13 mouse cellular contexts compared by ENCODE assay signal in the genomic region with DNA sequence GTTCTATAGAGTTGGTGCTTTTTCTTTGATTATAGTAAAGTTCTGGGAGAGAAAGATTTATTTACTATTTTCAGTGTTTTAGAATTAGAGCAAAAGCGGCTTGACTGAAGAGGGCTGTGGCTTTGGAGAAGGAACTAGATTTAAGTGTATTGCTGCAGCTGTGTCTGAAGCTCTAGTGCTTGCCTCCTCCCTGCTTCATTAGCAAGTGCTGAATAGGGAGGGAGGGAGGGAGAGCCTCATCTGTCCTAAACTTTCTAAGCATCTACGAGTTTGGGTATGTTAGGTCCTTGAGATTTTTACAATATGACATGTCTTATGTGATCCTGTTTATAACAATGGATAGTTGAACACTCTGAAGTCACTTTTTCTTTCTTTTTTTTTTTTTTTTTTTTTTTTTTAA. TPM values are rescaled to one million over a fixed set of nuclear protein-coding genes. Genes with fewer than 3 reads are reported as not detected.
DNase-seq lines count a peak whose midpoint lies in the region; ATAC-seq and TF ChIP-seq lines count a peak whose summit lies in the region.
"Had no signal": no experiment of that assay in that cellular context is flagged by ENCODE, and none has a peak within 500 bp of the region (broad histone marks: within the 10 kb centered on the region; RNA-seq: fewer than 3 reads in every experiment).

No protein-coding gene starts in this region.

- peak overlapping the region; percentile 34 for H3K4me2 ChIP-seq in neural tube, embryonic 12.5 days (replicated peaks)
- peak overlapping the region; percentile 15 for H3K4me2 ChIP-seq in forebrain, embryonic 12.5 days
- H3K4me2 ChIP-seq in hindbrain, postnatal 0 days (ENCODE audit: low read depth, low read length), result peak overlapping the region; percentile 21; the same call in 1 of the 2 replicates
- peak overlapping the region; percentile 87 for H3K4me2 ChIP-seq in neural tube, embryonic 15.5 days

- H3K36me3 ChIP-seq in neural tube, embryonic 12.5 days, result peaks cover 10% of the 10 kb centered on the region; the same call in 1 of the 2 replicates
- peaks cover 36% of the 10 kb centered on the region for H3K36me3 ChIP-seq in forebrain, embryonic 12.5 days (replicated peaks)
- no peaks in the 10 kb centered on the region for H3K36me3 ChIP-seq in hindbrain, postnatal 0 days (ENCODE audit: insufficient read depth, low read length)
- H3K36me3 ChIP-seq in neural tube, embryonic 15.5 days, result no peaks in the 10 kb centered on the region

- no peaks in the 10 kb centered on the region for H3K9me3 ChIP-seq in neural tube, embryonic 12.5 days
- no peaks in the 10 kb centered on the region for H3K9me3 ChIP-seq in forebrain, embryonic 12.5 days
- H3K9me3 ChIP-seq in hindbrain, postnatal 0 days (ENCODE audit: low read length), result no peaks in the 10 kb centered on the region
- H3K9me3 ChIP-seq in neural tube, embryonic 15.5 days (replicated peaks), result no peaks in the 10 kb centered on the region

- H3K27me3 ChIP-seq in neural tube, embryonic 12.5 days (replicated peaks), result no peaks in the 10 kb centered on the region
- H3K27me3 ChIP-seq in forebrain, embryonic 12.5 days, result no peaks in the 10 kb centered on the region
- no peaks in the 10 kb centered on the region for H3K27me3 ChIP-seq in hindbrain, postnatal 0 days (ENCODE audit: insufficient read depth, low read length)
- H3K27me3 ChIP-seq in neural tube, embryonic 15.5 days (replicated peaks), result no peaks in the 10 kb centered on the region

- H3K4me3 ChIP-seq in neural tube, embryonic 12.5 days, result no peak overlapping the region
- no peak overlapping the region for H3K4me3 ChIP-seq in forebrain, embryonic 12.5 days (replicated peaks)
- H3K4me3 ChIP-seq in hindbrain, postnatal 0 days (ENCODE audit: low read length), result no peak overlapping the region
- H3K4me3 ChIP-seq in neural tube, embryonic 15.5 days (replicated peaks), result 0 out of 2 replicates have a peak overlapping the region, but pooled peaks have one; percentile 0

- no peak for TF ChIP-seq CTCF in hindbrain, postnatal 0 days (IDR thresholded peaks at IDR 0.05; ENCODE audit: low read depth)

- ATAC-seq in neural tube, embryonic 12.5 days (ENCODE audit: low FRiP score, low read depth), result no peak
- ATAC-seq in forebrain, embryonic 12.5 days (ENCODE audit: low FRiP score), result no peak
- ATAC-seq in hindbrain, postnatal 0 days, result no peak
- no peak for ATAC-seq in neural tube, embryonic 15.5 days (ENCODE audit: low FRiP score)

- DNase-seq in neural tube, embryonic 10.5 days (ENCODE audit: extremely low spot score, low spot score), result no peak
- no peak for DNase-seq in hindbrain, postnatal 0 days (ENCODE audit: low spot score)
- no peak for DNase-seq in gastrocnemius, postnatal 36 days
- no peak for DNase-seq in adrenal gland, postnatal 10 days
- DNase-seq in embryo, embryonic 10 days (ENCODE audit: low spot score), result no peak
- DNase-seq: cerebellum, adult 11-12 months; kidney, postnatal 36 days; lung, postnatal 36 days had no signal

- peaks cover 27% of the 10 kb centered on the region for H3K4me1 ChIP-seq in neural tube, embryonic 12.5 days
- H3K4me1 ChIP-seq in forebrain, embryonic 12.5 days, result peaks cover 43% of the 10 kb centered on the region
- H3K4me1 ChIP-seq in hindbrain, postnatal 0 days (ENCODE audit: insufficient read depth, low read length), result no peaks in the 10 kb centered on the region
- H3K4me1 ChIP-seq in neural tube, embryonic 15.5 days, result peaks cover 50% of the 10 kb centered on the region

- H3K9ac ChIP-seq in neural tube, embryonic 12.5 days, result no peak overlapping the region
- peak overlapping the region; percentile 9; the same call in 1 of the 2 replicates for H3K9ac ChIP-seq in forebrain, embryonic 12.5 days
- H3K9ac ChIP-seq in hindbrain, postnatal 0 days (replicated peaks; ENCODE audit: low read length), result no peak overlapping the region
- H3K9ac ChIP-seq in neural tube, embryonic 15.5 days (replicated peaks), result no peak overlapping the region
- H3K9ac ChIP-seq: liver, embryonic 14.5 days had no signal

- 86% methylated on average over 2 of the region's 2 CpGs for WGBS in neural tube, embryonic 12.5 days
- WGBS in forebrain, embryonic 12.5 days, result 79% methylated on average over 2 of the region's 2 CpGs
- 58% methylated on average over 2 of the region's 2 CpGs for whole genome bisulfite sequencing in hindbrain, postnatal 0 days
- WGBS in neural tube, embryonic 15.5 days, result 73% methylated on average over 2 of the region's 2 CpGs

- H3K27ac ChIP-seq in neural tube, embryonic 12.5 days, result no peak overlapping the region
- H3K27ac ChIP-seq in forebrain, embryonic 12.5 days, result no peak overlapping the region
- H3K27ac ChIP-seq in hindbrain, postnatal 0 days, result no peak overlapping the region
- H3K27ac ChIP-seq in neural tube, embryonic 15.5 days (replicated peaks), result no peak overlapping the region
- H3K27ac ChIP-seq: liver, embryonic 14.5 days had no signal

- intact Hi-C loops in gastrocnemius, postnatal 36 days (cut with DNase I), result no loop called here

RNA-seq across cellular contexts. Expression of a gene that starts 3.2 kb away (rescaled TPM):
- 280 and 286 TPM in 2 replicates for polyA plus RNA-seq in neural tube, embryonic 12.5 days (2016; fragmentation: Nextera tagmentation; extraction: Ambion mirVana)
- polyA plus RNA-seq in forebrain, embryonic 12.5 days (2016; fragmentation: Nextera tagmentation; extraction: Ambion mirVana), result 335 and 363 TPM in 2 replicates
- 89.5 and 108 TPM in 2 replicates for total RNA-seq in hindbrain, postnatal 0 days (2014; rRNA removed)
- 174 and 184 TPM in 2 replicates for polyA plus RNA-seq in hindbrain, postnatal 0 days (2015; fragmentation: Nextera tagmentation; extraction: Ambion mirVana)
- 189 and 205 TPM in 2 replicates for polyA plus RNA-seq in neural tube, embryonic 15.5 days (2015; fragmentation: Nextera tagmentation; extraction: Ambion mirVana)
- total RNA-seq in gastrocnemius, postnatal 36 days (2021), result 10 to 100 TPM; 17.2 to 19.4 TPM
- 10 to 100 TPM; 54.4 to 67.4 TPM for total RNA-seq in adrenal gland, postnatal 10 days (2021)

RNA-seq across cellular contexts. Expression of a gene that starts 40.8 kb away (rescaled TPM):
- polyA plus RNA-seq in neural tube, embryonic 12.5 days (2016; fragmentation: Nextera tagmentation; extraction: Ambion mirVana), result 42.3 and 49.5 TPM in 2 replicates
- 43.5 and 50.8 TPM in 2 replicates for polyA plus RNA-seq in forebrain, embryonic 12.5 days (2016; fragmentation: Nextera tagmentation; extraction: Ambion mirVana)
- 37.1 and 46.7 TPM in 2 replicates for total RNA-seq in hindbrain, postnatal 0 days (2014; rRNA removed)
- 38.6 and 44.5 TPM in 2 replicates for polyA plus RNA-seq in hindbrain, postnatal 0 days (2015; fragmentation: Nextera tagmentation; extraction: Ambion mirVana)
- polyA plus RNA-seq in neural tube, embryonic 15.5 days (2015; fragmentation: Nextera tagmentation; extraction: Ambion mirVana), result 47.6 and 55.6 TPM in 2 replicates
- 1 to 10 TPM; 5.2 to 6.2 TPM for total RNA-seq in gastrocnemius, postnatal 36 days (2021)
- 10 to 100 TPM; 14.8 to 21.1 TPM for total RNA-seq in adrenal gland, postnatal 10 days (2021)

RNA-seq across cellular contexts. Expression of a gene that starts 50.4 kb away (rescaled TPM):
- polyA plus RNA-seq in neural tube, embryonic 12.5 days (2016; fragmentation: Nextera tagmentation; extraction: Ambion mirVana), result 78.4 and 85.2 TPM in 2 replicates
- 76.9 and 80.1 TPM in 2 replicates for polyA plus RNA-seq in forebrain, embryonic 12.5 days (2016; fragmentation: Nextera tagmentation; extraction: Ambion mirVana)
- 58.5 and 68.0 TPM in 2 replicates for total RNA-seq in hindbrain, postnatal 0 days (2014; rRNA removed)
- polyA plus RNA-seq in hindbrain, postnatal 0 days (2015; fragmentation: Nextera tagmentation; extraction: Ambion mirVana), result 52.6 and 58.8 TPM in 2 replicates
- 68.4 and 79.7 TPM in 2 replicates for polyA plus RNA-seq in neural tube, embryonic 15.5 days (2015; fragmentation: Nextera tagmentation; extraction: Ambion mirVana)
- total RNA-seq in gastrocnemius, postnatal 36 days (2021), result 100 to 1,000 TPM; 135 to 148 TPM
- total RNA-seq in adrenal gland, postnatal 10 days (2021), result 10 to 100 TPM; 48.3 to 63.4 TPM

RNA-seq across cellular contexts. Expression of a gene that starts 53.8 kb away (rescaled TPM):
- 74.7 and 80.4 TPM in 2 replicates for polyA plus RNA-seq in neural tube, embryonic 12.5 days (2016; fragmentation: Nextera tagmentation; extraction: Ambion mirVana)
- 73.8 and 78.4 TPM in 2 replicates for polyA plus RNA-seq in forebrain, embryonic 12.5 days (2016; fragmentation: Nextera tagmentation; extraction: Ambion mirVana)
- total RNA-seq in hindbrain, postnatal 0 days (2014; rRNA removed), result 75.3 and 80.4 TPM in 2 replicates
- 53.5 and 58.6 TPM in 2 replicates for polyA plus RNA-seq in hindbrain, postnatal 0 days (2015; fragmentation: Nextera tagmentation; extraction: Ambion mirVana)
- polyA plus RNA-seq in neural tube, embryonic 15.5 days (2015; fragmentation: Nextera tagmentation; extraction: Ambion mirVana), result 58.5 and 63.7 TPM in 2 replicates
- 10 to 100 TPM; 36.8 to 37.2 TPM for total RNA-seq in gastrocnemius, postnatal 36 days (2021)
- total RNA-seq in adrenal gland, postnatal 10 days (2021), result 10 to 100 TPM; 79.1 to 94.7 TPM

RNA-seq across cellular contexts. Expression of a gene that starts 58.7 kb away (rescaled TPM):
- polyA plus RNA-seq in neural tube, embryonic 12.5 days (2016; fragmentation: Nextera tagmentation; extraction: Ambion mirVana), result 0.65 and 1.3 TPM in 2 replicates
- polyA plus RNA-seq in forebrain, embryonic 12.5 days (2016; fragmentation: Nextera tagmentation; extraction: Ambion mirVana), result 3.3 TPM in 2 replicates
- total RNA-seq in hindbrain, postnatal 0 days (2014; rRNA removed), result 2.5 and 7.0 TPM in 2 replicates
- polyA plus RNA-seq in hindbrain, postnatal 0 days (2015; fragmentation: Nextera tagmentation; extraction: Ambion mirVana), result 3.8 and 3.9 TPM in 2 replicates
- 2.5 and 12.1 TPM in 2 replicates for polyA plus RNA-seq in neural tube, embryonic 15.5 days (2015; fragmentation: Nextera tagmentation; extraction: Ambion mirVana)
- not detected for total RNA-seq in gastrocnemius, postnatal 36 days (2021)
- under 1 TPM in 1 of 2 experiments, not detected in 1; 0.15 TPM for total RNA-seq in adrenal gland, postnatal 10 days (2021)
- total RNA-seq: gastrocnemius, adult 8-10 months had no signal

Comparison
In these comparisons a context has a peak if more than half of its experiments do, and no peak if none do; other contexts are left out.
1. H3K4me2 ChIP-seq: peak in every context shown above with its lines; median percentile 87 in neural tube, embryonic 15.5 days; 34 in neural tube, embryonic 12.5 days; 21 in hindbrain, postnatal 0 days; 15 in forebrain, embryonic 12.5 days.